Mouse (Mus musculus) Patski (cell line): ENCODE measurements around the gene Bcl7c. TPM values are rescaled to one million over a fixed set of nuclear protein-coding genes. Genes with fewer than 3 reads are reported as not detected.

Source experiments
- ATAC-seq: fragments of 100-300 bp; one replicate; pipeline ENCODE4 v1.8.0; 2021
- CTCF ChIA-PET: fragments of 350-600 bp; sonication (Branson Sonifier 250); formaldehyde crosslinking; loops from one replicate; lab custom pipeline; 2022; ENCODE audit warnings: inconsistent platforms; lab: Charles Lee
- POLR2A ChIA-PET: fragments of 350-600 bp; sonication (Branson Sonifier 250); formaldehyde crosslinking; loops from one replicate; lab custom pipeline; 2022; ENCODE audit warnings: antibody characterized with exemption, inconsistent platforms; lab: Charles Lee
- DNase-seq: peaks from one replicate; pipeline ENCODE4 v3.0.0-alpha.2; 2011; ENCODE audit warnings: low read depth, low spot score
- H3K27me3 ChIP-seq: fragments of 371-371 bp; one replicate; pipeline ENCODE4 v1.5.1; 2021
- CTCF ChIP-seq: fragments of 100-300 bp; IDR thresholded peaks from one replicate; pipeline ENCODE4 v1.5.1; 2021
- in situ Hi-C: fragments of 300-500 bp; cut with MboI; formaldehyde crosslinking; loops from 3 replicates; pipeline ENCODE4 v1.11.1; 2018; ENCODE audit warnings: low pct_unique_long_range_greater_than_20kb, mixed read lengths
- polyA plus RNA-seq: library from polyadenylated mRNA; unstranded; gene quantifications from one replicate; pipeline ENCODE4 v1.2.3, GENCODE M21; 2021

The Bcl7c gene
- polyA plus RNA-seq, 1 experiment from 2014 or later, result 53.6 TPM

DNA sequence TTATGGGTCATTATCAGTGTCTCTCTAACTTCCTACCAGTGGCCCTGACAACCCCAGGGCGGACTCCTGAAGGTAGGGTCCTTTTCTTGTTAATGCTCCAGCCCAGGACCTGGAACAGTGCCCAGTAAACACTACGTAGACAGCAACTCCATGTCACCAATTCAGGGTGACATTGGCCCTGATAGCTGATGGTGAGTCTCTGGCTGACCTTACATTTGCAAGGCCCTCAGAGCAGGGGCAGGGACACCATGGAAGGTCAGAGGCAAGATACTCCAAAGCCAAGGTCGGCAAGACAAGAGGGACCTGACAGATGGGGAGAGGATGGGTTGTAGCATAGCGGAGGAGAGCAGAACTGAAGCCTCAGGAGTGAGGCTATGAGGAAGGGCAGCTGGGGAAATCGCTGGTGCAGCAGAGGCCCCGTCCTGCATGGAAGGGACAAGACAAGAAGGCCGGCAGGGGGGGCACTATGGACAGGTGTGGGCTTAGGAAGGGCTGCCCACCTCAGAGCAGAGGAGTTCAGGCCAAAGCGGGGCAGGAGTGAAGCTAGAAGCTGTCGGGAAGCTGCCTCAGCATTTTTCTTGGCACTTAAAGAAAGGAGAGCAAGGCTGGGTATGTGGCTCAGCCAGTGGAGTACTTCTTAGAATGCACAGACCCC lies 19.0 kb downstream of the Bcl7c start:
- ChIA-PET CTCF (interaction anchor here (2.3 to 5.1 kb wide), 2 partner anchors 13 to 15 kb away, joined by 11 to 25 read pairs; no protein-coding TSS in a partner anchor), POLR2A (no interaction called here)
- H3K27me3 ChIP-seq, result no peaks in the 10 kb centered on the region
- TF ChIP-seq CTCF, result no peak
- ATAC-seq, result no peak
- in situ Hi-C loops, result no loop called here
- no peak for DNase-seq

DNA sequence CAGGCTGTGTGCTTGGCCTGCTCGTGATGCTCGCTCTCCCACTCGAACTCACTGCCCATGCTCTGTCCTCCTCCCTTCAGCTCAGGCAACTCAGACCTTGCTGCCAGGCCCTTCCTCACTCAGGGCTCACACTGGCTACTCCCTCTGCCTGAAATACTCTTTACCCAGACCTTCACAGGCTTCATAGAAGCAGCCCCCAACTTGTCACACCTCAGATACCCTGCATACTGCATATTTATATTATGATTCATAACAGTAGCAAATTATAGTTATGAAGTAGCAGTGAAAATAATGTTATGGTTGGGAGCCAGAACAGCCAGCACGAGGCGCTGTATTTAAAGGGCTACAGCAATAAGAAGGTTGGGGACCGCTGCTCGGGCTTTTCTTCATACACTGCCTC lies 19.8 kb downstream of the Bcl7c start:
- ChIA-PET CTCF (interaction anchor here (1.0 to 1.1 kb wide), 2 partner anchors 13 to 14 kb away, joined by 4 read pairs; no protein-coding TSS in a partner anchor), POLR2A (no interaction called here)
- DNase-seq, result no peak
- in situ Hi-C loops, result no loop called here
- no peaks in the 10 kb centered on the region for H3K27me3 ChIP-seq
- no peak for TF ChIP-seq CTCF
- no peak for ATAC-seq

DNA sequence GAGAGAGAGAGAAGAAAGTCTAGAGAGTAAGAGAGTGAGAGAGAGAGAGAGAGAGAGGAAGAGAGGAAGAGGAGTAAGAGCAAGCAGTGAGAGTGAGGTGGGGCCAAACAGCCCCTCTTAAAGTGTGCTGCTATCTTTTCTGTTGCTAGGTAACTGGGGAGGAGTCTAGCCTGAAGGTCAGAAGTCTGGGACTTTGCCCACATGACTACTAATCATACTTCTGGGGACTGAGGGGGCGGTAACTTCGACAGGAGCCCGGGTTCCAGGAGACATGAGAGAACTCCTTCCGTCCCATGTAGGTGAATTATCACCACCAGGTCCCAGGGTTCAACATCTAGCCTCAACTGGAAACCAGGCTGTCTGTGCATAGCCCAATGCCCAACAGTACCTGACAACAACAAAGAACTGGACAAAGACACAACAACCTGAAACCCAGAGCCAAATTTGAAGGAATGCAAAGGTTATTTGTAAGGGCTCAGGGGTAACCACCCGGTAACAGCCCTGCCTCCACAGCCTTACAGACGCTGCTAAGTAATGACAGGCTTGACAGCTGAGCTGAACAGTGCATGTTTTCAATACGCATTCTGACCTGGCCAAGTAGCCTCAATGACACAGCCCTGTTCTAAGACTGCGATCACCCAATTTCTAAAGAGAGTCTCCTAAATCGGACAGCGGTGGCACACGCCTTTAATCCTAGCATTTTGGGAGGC lies 21.8 kb downstream of the Bcl7c start:
- POLR2A ChIA-PET, result no interaction called here
- no peaks in the 10 kb centered on the region for H3K27me3 ChIP-seq
- no peak for TF ChIP-seq CTCF

DNA sequence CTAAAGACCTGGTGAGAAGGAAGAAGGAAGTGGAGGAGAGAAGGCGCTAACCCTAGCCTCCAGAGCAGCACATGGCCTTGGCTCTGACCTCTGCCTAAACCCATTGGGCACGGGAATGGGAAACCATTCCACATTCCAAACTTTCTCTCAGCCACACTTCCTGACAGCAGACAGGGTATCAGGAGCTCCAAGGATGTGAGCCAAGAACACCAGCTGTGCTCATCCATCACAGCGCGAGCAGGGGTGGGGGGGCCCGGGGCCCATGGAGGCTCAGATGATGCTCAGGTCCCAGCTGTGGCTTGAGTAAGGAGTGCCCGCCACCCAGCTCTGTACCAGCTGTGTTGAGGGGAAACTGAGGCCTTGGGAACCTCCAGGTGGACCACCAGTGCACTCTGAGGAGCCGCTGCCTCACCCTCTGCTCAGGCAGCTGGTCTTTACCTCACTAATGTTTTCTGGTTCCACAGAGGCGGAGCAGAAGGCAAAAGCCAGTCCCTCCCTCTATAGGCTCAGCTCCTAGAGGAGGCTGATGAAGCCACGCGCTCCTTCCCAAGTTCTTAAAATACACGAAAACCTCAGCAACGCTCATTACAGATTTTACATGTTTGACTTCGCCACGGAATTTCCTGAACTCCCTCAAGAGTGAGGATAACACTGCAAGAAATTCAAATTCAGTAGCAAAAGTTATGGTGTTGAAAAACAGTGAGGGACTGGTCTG lies 23.3 kb downstream of the Bcl7c start:
- no peak for DNase-seq
- CTCF ChIA-PET, result interaction anchor here (1.5 kb wide), 1 partner anchor 11 kb away, joined by 7 read pairs; no protein-coding TSS in a partner anchor
- POLR2A ChIA-PET, result interaction anchor here (0.6 kb wide), 1 partner anchor 45 kb away, joined by 7 read pairs; no protein-coding TSS in a partner anchor
- no peak for ATAC-seq
- in situ Hi-C loops, result no loop called here
- H3K27me3 ChIP-seq, result no peaks in the 10 kb centered on the region
- no peak for TF ChIP-seq CTCF

More for the DNA sequence above, 21.8 kb downstream of the Bcl7c start:
- ATAC-seq (no peak), DNase-seq (no peak)
- CTCF ChIA-PET, result no interaction called here
- in situ Hi-C loops, result no loop called here

DNA sequence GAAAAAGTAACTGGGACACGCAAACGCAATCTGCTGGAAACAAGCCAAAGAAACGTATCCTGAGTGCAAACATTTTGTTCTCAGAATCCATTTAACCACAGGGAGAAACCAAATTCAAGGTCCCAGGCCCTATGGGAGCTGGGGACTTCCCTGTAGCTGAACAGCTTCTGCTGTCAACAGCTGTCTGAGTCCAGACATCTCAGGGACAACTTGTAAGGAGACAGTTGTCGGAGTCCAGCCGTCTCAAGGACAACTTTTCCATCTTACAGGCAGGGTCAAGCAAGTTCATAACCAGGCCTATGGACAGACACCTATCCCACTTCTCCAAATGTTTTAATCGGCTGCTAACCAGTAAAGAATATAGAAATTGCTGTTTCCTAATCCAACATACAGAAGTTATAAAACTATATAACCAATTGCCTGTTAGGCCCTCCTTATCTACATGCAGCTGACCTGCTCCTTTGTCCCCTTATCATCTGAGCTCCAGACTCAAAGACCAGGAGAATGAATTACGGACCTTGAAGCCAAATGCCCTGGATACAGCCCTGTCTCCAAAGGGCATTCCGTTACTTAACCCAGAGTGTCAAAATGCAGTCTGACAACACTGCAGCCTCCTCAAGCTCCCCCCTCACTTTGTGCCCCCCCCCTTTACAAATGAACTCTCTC lies 26.7 kb downstream of the Bcl7c start:
- in situ Hi-C loops, result no loop called here

DNA sequence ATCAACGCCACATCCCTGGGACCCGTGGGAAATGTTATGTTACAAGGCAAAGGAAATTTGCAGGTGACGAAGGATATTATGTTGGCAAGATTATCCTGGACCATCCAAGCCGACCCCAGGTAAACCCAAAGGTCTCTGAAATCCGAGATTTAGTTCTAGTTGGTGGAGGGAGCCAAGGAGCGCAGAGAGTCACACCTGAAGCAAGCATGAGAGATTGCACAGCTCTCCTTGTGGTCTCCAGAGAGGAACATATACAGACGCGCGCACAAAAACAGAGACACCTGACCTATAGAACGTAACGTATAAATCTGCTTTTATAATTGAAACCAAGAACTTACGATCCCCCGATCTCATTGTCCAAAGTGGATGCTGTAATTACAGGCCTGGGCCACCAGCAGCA lies 28.2 kb downstream of the Bcl7c start:
- CTCF ChIA-PET, result no interaction called here
- in situ Hi-C loops, result no loop called here
- no peak for ATAC-seq
- H3K27me3 ChIP-seq, result no peaks in the 10 kb centered on the region
- POLR2A ChIA-PET, result no interaction called here
- DNase-seq, result no peak
- no peak for TF ChIP-seq CTCF

More for the DNA sequence above, 26.7 kb downstream of the Bcl7c start:
- no peaks in the 10 kb centered on the region for H3K27me3 ChIP-seq
- ATAC-seq (no peak), DNase-seq (no peak)
- ChIA-PET CTCF (interaction anchor here (1.2 kb wide), 1 partner anchor 9 kb away, joined by 5 read pairs; no protein-coding TSS in a partner anchor), POLR2A (interaction anchor here (0.6 kb wide), 1 partner anchor 57 kb away, joined by 3 read pairs; no protein-coding TSS in a partner anchor)
- no peak for TF ChIP-seq CTCF

DNA sequence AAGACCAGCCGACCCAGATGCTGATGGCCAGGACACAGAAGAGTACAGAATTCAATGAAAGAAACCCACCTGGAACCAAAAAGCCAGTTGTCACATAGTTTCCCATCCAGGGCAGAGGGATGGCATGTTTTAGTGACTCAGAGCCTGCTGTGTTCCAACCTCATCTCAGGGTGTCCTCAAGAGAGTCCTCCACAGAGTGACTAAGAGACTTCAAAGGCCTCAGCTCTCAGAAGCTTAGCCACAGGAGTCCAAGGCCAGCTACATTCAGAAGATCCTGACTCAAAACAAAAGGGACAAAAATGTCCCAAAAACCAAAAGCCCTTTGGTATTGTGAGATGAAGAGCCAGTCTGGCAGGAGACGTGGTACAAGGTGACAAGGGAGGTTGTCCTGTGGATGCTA lies 29.9 kb downstream of the Bcl7c start:
- H3K27me3 ChIP-seq, result no peaks in the 10 kb centered on the region
- CTCF ChIA-PET, result interaction anchor here (1.0 to 5.8 kb wide), 5 partner anchors 10 to 84 kb away, joined by 3 to 100 read pairs (median 5); partner anchors contain the start of genes Bcl7c, Ctf1 and Fbxl19
- ATAC-seq (no peak), DNase-seq (no peak)
- POLR2A ChIA-PET, result no interaction called here
- in situ Hi-C loops, result no loop called here
- no peak for TF ChIP-seq CTCF

DNA sequence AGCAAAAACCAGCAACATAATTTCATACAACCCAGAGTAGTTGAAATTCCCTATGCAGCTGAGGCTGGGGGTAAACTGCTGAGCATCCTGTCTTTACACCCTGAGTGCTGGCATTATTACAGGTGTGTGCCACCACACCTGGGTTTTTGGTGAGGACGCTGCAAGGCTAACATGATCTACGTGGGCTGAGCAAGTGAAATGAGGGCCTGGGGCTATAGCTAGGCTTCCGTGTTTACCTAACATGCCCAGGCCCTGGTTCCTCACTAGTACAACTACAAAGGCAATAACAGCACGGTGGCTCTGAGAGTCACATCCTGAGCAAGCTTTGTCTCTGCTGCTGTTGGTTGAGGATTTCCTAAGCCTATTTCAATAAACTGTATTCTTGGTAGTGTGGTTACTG lies 31.1 kb downstream of the Bcl7c start:
- no peaks in the 10 kb centered on the region for H3K27me3 ChIP-seq
- CTCF ChIA-PET, result interaction anchor here (1.5 to 5.8 kb wide), 6 partner anchors 9 to 69 kb away, joined by 4 to 100 read pairs (median 6); partner anchors contain the start of genes Bcl7c, Ctf1 and Fbxl19
- in situ Hi-C loops, result no loop called here
- ATAC-seq (no peak), DNase-seq (no peak)
- POLR2A ChIA-PET, result interaction anchor here (0.6 kb wide), 1 partner anchor 235 kb away, joined by 5 read pairs; no protein-coding TSS in a partner anchor
- no peak for TF ChIP-seq CTCF

DNA sequence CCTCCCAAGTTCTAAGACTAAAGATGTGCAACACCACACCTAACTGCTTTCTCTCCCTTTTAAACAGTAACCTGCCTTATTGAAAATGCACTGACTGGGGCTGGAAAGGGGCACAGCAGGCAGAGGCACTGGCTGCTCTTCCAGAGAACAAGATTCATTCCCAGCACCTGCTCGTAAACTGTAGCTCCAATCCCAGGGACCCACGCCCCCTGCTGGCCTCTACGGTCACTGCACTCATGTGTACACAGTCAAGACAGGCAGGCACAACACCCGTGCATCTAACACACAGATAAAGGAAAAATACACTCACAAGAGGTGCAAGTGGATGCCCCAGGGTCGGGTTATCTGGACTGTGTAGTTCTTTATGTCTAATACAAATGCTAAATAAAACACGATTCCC lies 31.7 kb downstream of the Bcl7c start:
- ATAC-seq (no peak), DNase-seq (no peak)
- ChIA-PET CTCF (interaction anchor here (1.8 to 5.8 kb wide), 3 partner anchors 14 to 44 kb away, joined by 6 to 100 read pairs (median 11); partner anchors contain the start of genes Bcl7c and Ctf1), POLR2A (interaction anchor here (0.6 kb wide), 1 partner anchor 236 kb away, joined by 5 read pairs; no protein-coding TSS in a partner anchor)
- peak; percentile 81 for TF ChIP-seq CTCF
- in situ Hi-C loops, result no loop called here
- H3K27me3 ChIP-seq, result no peaks in the 10 kb centered on the region
